Mouse (Mus musculus) limb, embryonic 14.5 days (tissue): ENCODE results near the gene Sesn1. TPM values are rescaled to one million over a fixed set of nuclear protein-coding genes. Genes with fewer than 3 reads are reported as not detected.

ENCODE experiments used
- ATAC-seq: fragments of 200-750 bp; cut with Nextera tagmentation; 2 replicates; pipeline ENCODE4 v1.8.0; 2017; ENCODE audit warnings: low read depth, moderate number of reproducible peaks, moderate TSS enrichment; ENCODE audit not compliant: low FRiP score
- DNase-seq: peaks from one replicate; pipeline ENCODE4 v3.0.0-alpha.2; 2015; ENCODE audit warnings: low spot score
- H3K27ac ChIP-seq: fragments of 300-500 bp; sonication (generic); replicated peaks from 2 replicates; pipeline ENCODE4 v1.5.1; 2014; ENCODE audit warnings: low read depth, mild to moderate bottlenecking, low read length, moderate library complexity, mixed read lengths
- H3K27me3 ChIP-seq: fragments of 300-500 bp; sonication (generic); 2 replicates; pipeline ENCODE4 v1.6.1; 2014; ENCODE audit warnings: low read length, mixed read lengths; ENCODE audit not compliant: control insufficient read depth, insufficient read depth
- H3K36me3 ChIP-seq: fragments of 300-500 bp; sonication (generic); 2 replicates; pipeline ENCODE4 v1.6.1; 2014; ENCODE audit warnings: mild to moderate bottlenecking, low read length, moderate library complexity, mixed read lengths; ENCODE audit not compliant: control insufficient read depth, insufficient read depth
- H3K4me1 ChIP-seq: fragments of 300-500 bp; sonication (generic); 2 replicates; pipeline ENCODE4 v1.6.1; 2014; ENCODE audit warnings: antibody characterized with exemption, low read length, mixed read lengths; ENCODE audit not compliant: control insufficient read depth, insufficient read depth
- H3K4me2 ChIP-seq: fragments of 300-500 bp; sonication (generic); replicated peaks from 2 replicates; pipeline ENCODE4 v1.6.1; 2014; ENCODE audit warnings: low read depth, mild to moderate bottlenecking, low read length, moderate library complexity; ENCODE audit not compliant: severe bottlenecking
- H3K4me3 ChIP-seq: fragments of 300-500 bp; sonication (generic); replicated peaks from 2 replicates; pipeline ENCODE4 v1.5.1; 2014; ENCODE audit warnings: low read length
- H3K9ac ChIP-seq: fragments of 300-500 bp; sonication (generic); 2 replicates; pipeline ENCODE4 v1.6.1; 2014; ENCODE audit warnings: mild to moderate bottlenecking, low read depth, low read length, moderate library complexity; ENCODE audit not compliant: severe bottlenecking
- H3K9me3 ChIP-seq: fragments of 300-500 bp; sonication (generic); 2 replicates; pipeline ENCODE4 v1.6.1; 2016; ENCODE audit warnings: low read length; ENCODE audit not compliant: control insufficient read depth
- POLR2A ChIP-seq: fragments of 200-500 bp; IDR thresholded peaks from 2 replicates; pipeline ENCODE4 v1.8.0; 2012; ENCODE audit warnings: inconsistent platforms, mild to moderate bottlenecking, moderate library complexity, borderline replicate concordance; ENCODE audit not compliant: insufficient read depth, insufficient read length; ENCODE audit errors: extremely low read depth
- WGBS: fragments of 180-500 bp; shearing (Covaris S2); extraction: QIAGEN DNeasy Blood & Tissue Kit; methylation state at CpG from one replicate; pipeline ENCODE4 v1.1.7; 2014; 5-methylcytosine and 5-hydroxymethylcytosine counted together
- polyA plus RNA-seq, 2 experiments: library from polyadenylated mRNA; depleted of rRNA in 1 of 2; stranded (reverse) in 1 of 2; unstranded in 1 of 2; fragments of >200 nt; fragmentation: Nextera tagmentation in 1 of 2; extraction: Ambion mirVana in 1 of 2; gene quantifications; 2 replicates each; pipeline versions ENCODE4 v1.2.1 to v1.2.3; 2012 to 2014

The Sesn1 gene
- polyA plus RNA-seq, 2 experiments = 37.0 to 42.9 TPM

- ATAC-seq = no peak
- Histone ChIP-seq H3K9ac (no peak overlapping the region), H3K36me3 (no peaks in the 10 kb centered on the region), H3K27me3 (no peaks in the 10 kb centered on the region), H3K4me1 (peaks cover 23% of the 10 kb centered on the region), H3K4me2 (no peak overlapping the region), H3K4me3 (no peak overlapping the region), H3K9me3 (no peaks in the 10 kb centered on the region), H3K27ac (no peak overlapping the region)
- TF ChIP-seq POLR2A = no peak
- DNase-seq = no peak
- WGBS = 69% methylated on average over 5 of the region's 5 CpGs
Measured at GRCm38 (mm10) chr10:41889566-41889965, 79.8 kb downstream of the Sesn1 start.

GRCm38 (mm10) chr10:41890537-41890936, 80.8 kb downstream of the Sesn1 start:
- H3K4me2 ChIP-seq = no peak overlapping the region
- H3K9ac ChIP-seq = no peak overlapping the region
- H3K27me3 ChIP-seq = no peaks in the 10 kb centered on the region
- ATAC-seq (no peak), DNase-seq (no peak)
- H3K4me3 ChIP-seq = no peak overlapping the region
- TF ChIP-seq POLR2A = no peak
- H3K36me3 ChIP-seq = no peaks in the 10 kb centered on the region
- peaks cover 21% of the 10 kb centered on the region for H3K4me1 ChIP-seq
- no peaks in the 10 kb centered on the region for H3K9me3 ChIP-seq
- H3K27ac ChIP-seq = no peak overlapping the region

GRCm38 (mm10) chr10:41891312-41891711, 81.6 kb downstream of the Sesn1 start:
- no peak for ATAC-seq
- WGBS = 88% methylated on average over 4 of the region's 4 CpGs
- no peak overlapping the region for H3K4me3 ChIP-seq
- DNase-seq = no peak
- H3K4me2 ChIP-seq = no peak overlapping the region
- H3K9ac ChIP-seq = no peak overlapping the region
- peaks cover 21% of the 10 kb centered on the region for H3K4me1 ChIP-seq
- no peaks in the 10 kb centered on the region for H3K27me3 ChIP-seq
- H3K27ac ChIP-seq = no peak overlapping the region
- H3K9me3 ChIP-seq = no peaks in the 10 kb centered on the region
- no peak for TF ChIP-seq POLR2A
- peaks cover 5% of the 10 kb centered on the region for H3K36me3 ChIP-seq

GRCm38 (mm10) chr10:41893433-41894411, 84.0 kb downstream of the Sesn1 start:
- H3K9me3 ChIP-seq = no peaks in the 10 kb centered on the region
- peak overlapping the region; percentile 33; the same call in 1 of the 2 replicates for H3K27ac ChIP-seq
- TF ChIP-seq POLR2A = no peak
- H3K27me3 ChIP-seq = no peaks in the 10 kb centered on the region
- H3K9ac ChIP-seq = 0 out of 2 replicates have a peak overlapping the region, but pooled peaks have one; percentile 2
- ATAC-seq (peak; percentile 53; the same call in 1 of the 2 replicates), DNase-seq (peak; percentile 46)
- H3K4me1 ChIP-seq = peaks cover 21% of the 10 kb centered on the region
- 18% methylated on average over 4 of the region's 4 CpGs for WGBS
- no peak overlapping the region for H3K4me2 ChIP-seq
- no peak overlapping the region for H3K4me3 ChIP-seq
- H3K36me3 ChIP-seq = peaks cover 22% of the 10 kb centered on the region

- H3K27ac ChIP-seq = no peak overlapping the region
- no peak for TF ChIP-seq POLR2A
- H3K4me2 ChIP-seq = no peak overlapping the region
- no peak overlapping the region for H3K4me3 ChIP-seq
- H3K4me1 ChIP-seq = peaks cover 18% of the 10 kb centered on the region
- H3K36me3 ChIP-seq = peaks cover 38% of the 10 kb centered on the region
- H3K9ac ChIP-seq = no peak overlapping the region
- H3K9me3 ChIP-seq = no peaks in the 10 kb centered on the region
- DNase-seq = no peak
- H3K27me3 ChIP-seq = no peaks in the 10 kb centered on the region
- no peak for ATAC-seq
Measured at GRCm38 (mm10) chr10:41896425-41896824, 86.7 kb downstream of the Sesn1 start.
